Mouse (Mus musculus): Measurements from ENCODE around the gene Ndrg3.
"Not testable (repeated sequence)": the region's sequence is repeated elsewhere in the genome, so short reads cannot be mapped to it uniquely, and the experiment has no call there.

Gene Ndrg3

GRCm38 (mm10) chr2:156898374-156898773 is 93.5 kb downstream of the Ndrg3 start:
- no peak for DNase-seq

- no peak for DNase-seq
These were observed 94.8 kb downstream of the Ndrg3 start for GRCm38 (mm10) chr2:156897034-156897433.

GRCm38 (mm10) chr2:156896384-156896914 is 95.4 kb downstream of the Ndrg3 start:
- DNase-seq, result no peak

- no peak for DNase-seq
These were observed 97.2 kb downstream of the Ndrg3 start for GRCm38 (mm10) chr2:156894496-156895265.

GRCm38 (mm10) chr2:156892821-156893220 is 99.0 kb downstream of the Ndrg3 start:
- DNase-seq, result no peak

- no peak for DNase-seq
These were observed 99.6 kb downstream of the Ndrg3 start for GRCm38 (mm10) chr2:156892240-156892639.

GRCm38 (mm10) chr2:156888490-156888889 is 103.4 kb downstream of the Ndrg3 start:
- DNase-seq, result no peak

GRCm38 (mm10) chr2:156887017-156887416 is 104.8 kb downstream of the Ndrg3 start, which contains the start of gene Sla2:
Gene Sla2 (minus strand): TSS chr2:156887192.
- DNase-seq, result no peak

GRCm38 (mm10) chr2:156886084-156886631 is 105.7 kb downstream of the Ndrg3 start:
- no peak for DNase-seq

- not testable (repeated sequence) for DNase-seq
These were observed 106.2 kb downstream of the Ndrg3 start for GRCm38 (mm10) chr2:156885666-156886065.

- DNase-seq, result no peak
These were observed 107.3 kb downstream of the Ndrg3 start for GRCm38 (mm10) chr2:156884396-156885211.

- no peak for DNase-seq
These were observed 109.3 kb downstream of the Ndrg3 start for GRCm38 (mm10) chr2:156882431-156883001.

- DNase-seq, result no peak
These were observed 112.3 kb downstream of the Ndrg3 start for GRCm38 (mm10) chr2:156879541-156879940.

GRCm38 (mm10) chr2:156877726-156878125 is 114.1 kb downstream of the Ndrg3 start:
- DNase-seq, result no peak
